Mouse (Mus musculus) heart, embryonic 13.5 days (tissue): ENCODE measurements at regions not wholly inside any gene's neighbourhood (a gene's known extent, or its start where the extent isn't known, plus 50 kb on each side); places are given as distances from the start of the nearest gene placed in this dataset.

Experiments
- ATAC-seq: fragments of 200-750 bp; cut with Nextera tagmentation; 2 replicates; pipeline ENCODE4 v1.8.0; 2017; ENCODE audit warnings: moderate TSS enrichment; ENCODE audit not compliant: insufficient number of reproducible peaks, low FRiP score, low TSS enrichment; ENCODE audit errors: extremely low read depth
- H3K27ac ChIP-seq: fragments of 300-500 bp; sonication (generic); replicated peaks from 2 replicates; pipeline ENCODE4 v1.5.1; 2015; ENCODE audit warnings: moderate library complexity, mild to moderate bottlenecking, inconsistent platforms
- H3K27me3 ChIP-seq: fragments of 300-500 bp; sonication (generic); replicated peaks from 2 replicates; pipeline ENCODE4 v1.6.1; 2015; ENCODE audit warnings: mild to moderate bottlenecking, inconsistent platforms
- H3K36me3 ChIP-seq: fragments of 300-500 bp; sonication (generic); 2 replicates; pipeline ENCODE4 v1.6.1; 2015; ENCODE audit warnings: mild to moderate bottlenecking, inconsistent platforms
- H3K4me1 ChIP-seq: fragments of 300-500 bp; sonication (generic); 2 replicates; pipeline ENCODE4 v1.6.1; 2015; ENCODE audit warnings: inconsistent platforms
- H3K4me2 ChIP-seq: fragments of 300-500 bp; sonication (generic); 2 replicates; pipeline ENCODE4 v1.6.1; 2015; ENCODE audit warnings: inconsistent platforms, mild to moderate bottlenecking, moderate library complexity
- H3K4me3 ChIP-seq: fragments of 300-500 bp; sonication (generic); 2 replicates; pipeline ENCODE4 v1.5.1; 2015; ENCODE audit warnings: moderate library complexity, mild to moderate bottlenecking, inconsistent platforms
- H3K9ac ChIP-seq: fragments of 300-500 bp; sonication (generic); 2 replicates; pipeline ENCODE4 v1.6.1; 2015; ENCODE audit warnings: inconsistent platforms, mild to moderate bottlenecking, moderate library complexity
- H3K9me3 ChIP-seq: fragments of 300-500 bp; sonication (generic); 2 replicates; pipeline ENCODE4 v1.6.1; 2016; ENCODE audit warnings: inconsistent platforms
- WGBS: fragments of 180-500 bp; shearing (Covaris S2); methylation state at CpG from one replicate; pipeline ENCODE4 v1.1.7; 2015; ENCODE audit warnings: mixed read lengths; 5-methylcytosine and 5-hydroxymethylcytosine counted together

GRCm38 (mm10) chr13:101995529-101995928 is 227.5 kb upstream of the Pik3r1 start:
- 84% methylated on average over 2 of the region's 2 CpGs for WGBS

DNA sequence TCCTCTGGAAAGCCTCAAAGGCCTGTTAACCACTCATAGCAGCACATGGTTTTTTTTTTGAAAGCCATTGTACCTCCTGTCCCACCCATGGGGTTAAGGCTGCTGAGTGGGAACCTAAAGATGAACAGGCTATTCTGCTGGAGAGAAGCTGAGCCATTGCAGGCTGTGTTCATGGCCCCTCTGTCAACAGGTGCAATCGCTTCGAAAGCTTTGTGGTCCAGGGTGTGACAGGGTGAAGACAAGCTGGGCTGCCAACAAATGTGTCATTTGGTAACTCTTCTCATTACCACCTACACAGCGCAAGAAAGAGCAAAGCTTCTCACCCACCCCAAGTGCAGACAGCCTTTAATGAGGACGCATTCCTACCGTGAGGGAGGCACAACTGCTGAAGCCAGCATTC is 228.1 kb upstream of the Pik3r1 start:
- no peak for ATAC-seq
- Histone ChIP-seq H3K27me3 (no peaks in the 10 kb centered on the region), H3K9ac (no peak overlapping the region), H3K36me3 (no peaks in the 10 kb centered on the region), H3K9me3 (no peaks in the 10 kb centered on the region; the same call in 1 of the 2 replicates), H3K4me2 (no peak overlapping the region), H3K4me1 (peaks cover 14% of the 10 kb centered on the region; the same call in 1 of the 2 replicates), H3K27ac (no peak overlapping the region), H3K4me3 (no peak overlapping the region)
- 29% methylated on average over 5 of the region's 5 CpGs for WGBS

More at GRCm38 (mm10) chr13:101995529-101995928, 227.5 kb upstream of the Pik3r1 start:
- no peaks in the 10 kb centered on the region; the same call in 1 of the 2 replicates for H3K9me3 ChIP-seq
- H3K4me3 ChIP-seq = no peak overlapping the region
- ATAC-seq = no peak
- H3K36me3 ChIP-seq = no peaks in the 10 kb centered on the region
- no peak overlapping the region for H3K27ac ChIP-seq
- no peak overlapping the region for H3K9ac ChIP-seq
- H3K4me2 ChIP-seq = no peak overlapping the region
- H3K4me1 ChIP-seq = peaks cover 14% of the 10 kb centered on the region; the same call in 1 of the 2 replicates
- no peaks in the 10 kb centered on the region for H3K27me3 ChIP-seq

GRCm38 (mm10) chr13:101997415-101997814 is 229.4 kb upstream of the Pik3r1 start:
- WGBS = 87% methylated on average over 2 of the region's 2 CpGs
- H3K9ac ChIP-seq = no peak overlapping the region
- H3K4me2 ChIP-seq = no peak overlapping the region
- ATAC-seq = no peak
- no peaks in the 10 kb centered on the region for H3K27me3 ChIP-seq
- no peak overlapping the region for H3K27ac ChIP-seq
- no peak overlapping the region for H3K4me3 ChIP-seq
- no peaks in the 10 kb centered on the region; the same call in 1 of the 2 replicates for H3K9me3 ChIP-seq
- no peaks in the 10 kb centered on the region for H3K36me3 ChIP-seq
- H3K4me1 ChIP-seq = peaks cover 14% of the 10 kb centered on the region; the same call in 1 of the 2 replicates

GRCm38 (mm10) chr13:102006565-102006964 is 238.5 kb upstream of the Pik3r1 start:
- H3K4me2 ChIP-seq = no peak overlapping the region
- H3K9me3 ChIP-seq = no peaks in the 10 kb centered on the region
- no peak overlapping the region for H3K27ac ChIP-seq
- no peaks in the 10 kb centered on the region for H3K27me3 ChIP-seq
- no peak for ATAC-seq
- H3K4me3 ChIP-seq = no peak overlapping the region
- no peak overlapping the region for H3K9ac ChIP-seq
- WGBS = 84% methylated on average over 5 of the region's 5 CpGs
- H3K4me1 ChIP-seq = no peaks in the 10 kb centered on the region
- no peaks in the 10 kb centered on the region for H3K36me3 ChIP-seq

DNA sequence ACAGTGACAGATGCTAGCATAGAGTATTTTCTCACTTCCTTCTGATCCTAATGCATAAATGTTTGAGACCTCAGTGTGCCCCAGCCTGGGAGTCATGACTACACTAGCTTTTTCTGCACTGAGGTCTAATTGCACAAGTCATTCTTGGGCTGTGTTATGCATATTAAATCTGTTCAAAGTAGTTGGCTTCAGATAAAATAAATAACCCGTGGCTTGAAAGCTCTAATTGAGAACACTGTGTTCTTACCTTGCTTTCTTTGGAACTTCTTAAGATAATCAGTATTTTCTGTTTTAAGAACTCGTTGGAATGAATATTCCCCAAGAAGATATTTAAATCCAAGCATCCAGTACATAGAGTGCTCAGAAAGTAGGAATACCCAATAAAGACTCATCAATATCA is 243.9 kb upstream of the Pik3r1 start:
- ATAC-seq = no peak
- Histone ChIP-seq H3K9me3 (no peaks in the 10 kb centered on the region), H3K4me1 (no peaks in the 10 kb centered on the region), H3K36me3 (no peaks in the 10 kb centered on the region), H3K9ac (no peak overlapping the region), H3K4me2 (no peak overlapping the region), H3K27ac (no peak overlapping the region), H3K27me3 (no peaks in the 10 kb centered on the region), H3K4me3 (no peak overlapping the region)
- 59% methylated on average over 2 of the region's 2 CpGs for WGBS

DNA sequence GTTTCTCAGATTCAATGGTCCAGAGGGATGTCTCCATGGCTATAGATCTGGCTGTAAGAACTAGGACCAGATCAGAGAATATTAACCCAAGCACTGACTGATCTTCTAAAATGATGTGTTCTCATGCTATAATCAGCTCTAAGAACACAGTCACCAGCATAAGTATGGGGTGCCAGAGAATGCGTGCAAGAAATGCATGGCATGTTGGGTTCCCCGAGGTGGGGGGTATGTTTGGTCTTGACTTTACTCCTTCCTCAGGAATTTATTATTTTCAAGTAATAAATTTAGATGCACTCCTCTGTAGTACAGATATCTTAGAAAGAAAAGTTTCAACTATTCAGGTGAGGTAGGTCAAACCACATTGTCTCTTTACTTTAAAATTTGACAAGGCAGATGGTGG is 246.5 kb upstream of the Pik3r1 start:
- no peak overlapping the region for H3K9ac ChIP-seq
- 68% methylated on average over 2 of the region's 2 CpGs for WGBS
- no peaks in the 10 kb centered on the region for H3K9me3 ChIP-seq
- no peaks in the 10 kb centered on the region for H3K4me1 ChIP-seq
- ATAC-seq = no peak
- no peak overlapping the region for H3K4me3 ChIP-seq
- no peak overlapping the region for H3K27ac ChIP-seq
- no peaks in the 10 kb centered on the region for H3K36me3 ChIP-seq
- no peaks in the 10 kb centered on the region for H3K27me3 ChIP-seq
- no peak overlapping the region for H3K4me2 ChIP-seq

- Histone ChIP-seq H3K27ac (no peak overlapping the region), H3K9ac (no peak overlapping the region), H3K4me3 (no peak overlapping the region), H3K4me2 (no peak overlapping the region), H3K4me1 (no peaks in the 10 kb centered on the region), H3K36me3 (no peaks in the 10 kb centered on the region), H3K27me3 (no peaks in the 10 kb centered on the region), H3K9me3 (no peaks in the 10 kb centered on the region)
- 50% methylated on average over 3 of the region's 3 CpGs for WGBS
- no peak for ATAC-seq
Measured at GRCm38 (mm10) chr13:102014958-102015357, 246.9 kb upstream of the Pik3r1 start.

DNA sequence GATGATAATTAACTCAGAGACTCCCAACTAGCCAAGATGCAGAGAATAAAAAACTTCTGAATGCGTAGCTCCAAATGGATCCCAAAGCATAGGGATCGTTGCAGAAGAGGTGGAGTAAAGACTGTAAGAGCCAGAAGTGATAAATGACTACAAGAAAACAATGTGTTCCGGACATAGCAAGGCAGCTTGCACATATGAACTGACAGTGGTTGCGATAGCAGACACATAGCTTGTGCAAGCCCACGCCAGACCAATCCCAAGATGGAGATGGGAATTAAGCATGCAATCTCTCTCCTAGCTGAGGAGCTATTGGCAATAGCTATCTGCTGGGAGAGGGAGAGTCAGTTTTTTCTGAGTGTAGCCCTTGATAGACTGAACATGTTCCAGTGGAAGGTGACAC is 248.5 kb upstream of the Pik3r1 start:
- no peak for ATAC-seq
- Histone ChIP-seq H3K4me3 (no peak overlapping the region), H3K9ac (no peak overlapping the region), H3K9me3 (no peaks in the 10 kb centered on the region), H3K27me3 (no peaks in the 10 kb centered on the region), H3K4me1 (no peaks in the 10 kb centered on the region), H3K4me2 (no peak overlapping the region), H3K36me3 (no peaks in the 10 kb centered on the region), H3K27ac (no peak overlapping the region)
- 81% methylated on average over 5 of the region's 5 CpGs for WGBS

DNA sequence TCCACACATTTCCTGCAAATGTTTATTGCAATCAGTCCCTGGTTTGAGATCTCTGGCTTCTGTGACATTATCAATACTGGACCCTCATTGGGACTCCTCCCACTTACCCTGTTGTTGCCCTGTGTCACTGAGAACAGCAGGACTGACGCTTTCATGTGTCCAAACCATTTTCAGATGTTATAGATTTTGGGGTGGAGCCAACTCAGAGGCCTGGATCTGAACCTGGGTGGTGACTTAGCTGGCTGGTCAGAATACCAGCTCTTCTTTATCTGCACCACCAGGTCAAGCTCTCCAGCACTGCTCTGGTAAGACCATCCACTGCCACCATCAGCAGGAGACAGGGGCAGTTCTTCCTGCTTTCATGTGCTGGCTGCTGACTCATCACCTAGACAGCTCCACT is 254.3 kb upstream of the Pik3r1 start:
- ATAC-seq = no peak
- H3K4me1 ChIP-seq = no peaks in the 10 kb centered on the region
- H3K27ac ChIP-seq = no peak overlapping the region
- no peaks in the 10 kb centered on the region for H3K36me3 ChIP-seq
- 75% methylated on average over 1 of the region's 1 CpGs for WGBS
- H3K9me3 ChIP-seq = no peaks in the 10 kb centered on the region
- no peak overlapping the region for H3K9ac ChIP-seq
- H3K4me3 ChIP-seq = no peak overlapping the region
- no peaks in the 10 kb centered on the region for H3K27me3 ChIP-seq
- no peak overlapping the region for H3K4me2 ChIP-seq

- Histone ChIP-seq H3K9me3 (no peaks in the 10 kb centered on the region), H3K27me3 (no peaks in the 10 kb centered on the region), H3K27ac (no peak overlapping the region), H3K4me3 (no peak overlapping the region), H3K4me1 (no peaks in the 10 kb centered on the region), H3K9ac (no peak overlapping the region), H3K4me2 (no peak overlapping the region), H3K36me3 (no peaks in the 10 kb centered on the region)
- WGBS = 87% methylated on average over 4 of the region's 4 CpGs
- no peak for ATAC-seq
Measured at GRCm38 (mm10) chr13:102022757-102023156, 254.7 kb upstream of the Pik3r1 start.

- 83% methylated on average over 1 of the region's 1 CpGs for WGBS
- H3K4me3 ChIP-seq = no peak overlapping the region
- no peaks in the 10 kb centered on the region for H3K27me3 ChIP-seq
- no peak for ATAC-seq
- H3K4me2 ChIP-seq = no peak overlapping the region
- H3K4me1 ChIP-seq = no peaks in the 10 kb centered on the region
- no peak overlapping the region for H3K27ac ChIP-seq
- H3K9ac ChIP-seq = no peak overlapping the region
- no peaks in the 10 kb centered on the region for H3K36me3 ChIP-seq
- H3K9me3 ChIP-seq = no peaks in the 10 kb centered on the region
Measured at GRCm38 (mm10) chr13:102023624-102024023, 255.6 kb upstream of the Pik3r1 start.

GRCm38 (mm10) chr13:102025138-102025537 is 257.1 kb upstream of the Pik3r1 start:
- Histone ChIP-seq H3K9ac (no peak overlapping the region), H3K27me3 (no peaks in the 10 kb centered on the region), H3K4me2 (no peak overlapping the region), H3K4me1 (no peaks in the 10 kb centered on the region), H3K27ac (no peak overlapping the region), H3K4me3 (no peak overlapping the region), H3K9me3 (no peaks in the 10 kb centered on the region), H3K36me3 (no peaks in the 10 kb centered on the region)
- ATAC-seq = no peak
- 86% methylated on average over 3 of the region's 3 CpGs for WGBS
